Mouse (Mus musculus) hindbrain, postnatal 0 days (tissue): ENCODE measurements around the gene Gm37240. TPM values are rescaled to one million over a fixed set of nuclear protein-coding genes. Genes with fewer than 3 reads are reported as not detected.

Experiments
- ATAC-seq: fragments of 200-750 bp; cut with Nextera tagmentation; 2 replicates; pipeline ENCODE4 v1.8.0; 2017; ENCODE audit warnings: mild to moderate bottlenecking, moderate TSS enrichment, moderate library complexity
- DNase-seq: peaks from one replicate; pipeline ENCODE4 v3.0.0-alpha.2; 2015; ENCODE audit warnings: low spot score
- H3K27ac ChIP-seq: fragments of 300-500 bp; sonication (generic); 2 replicates; pipeline ENCODE4 v1.5.1; 2014; ENCODE audit warnings: mild to moderate bottlenecking
- H3K27me3 ChIP-seq: fragments of 300-500 bp; sonication (generic); 2 replicates; pipeline ENCODE4 v1.6.1; 2014; ENCODE audit warnings: low read length, mixed read lengths; ENCODE audit not compliant: insufficient read depth
- H3K36me3 ChIP-seq: fragments of 300-500 bp; sonication (generic); 2 replicates; pipeline ENCODE4 v1.6.1; 2014; ENCODE audit warnings: low read length, mixed read lengths; ENCODE audit not compliant: insufficient read depth
- H3K4me1 ChIP-seq: fragments of 300-500 bp; sonication (generic); 2 replicates; pipeline ENCODE4 v1.6.1; 2014; ENCODE audit warnings: antibody characterized with exemption, low read length, mixed read lengths; ENCODE audit not compliant: insufficient read depth
- H3K4me2 ChIP-seq: fragments of 300-500 bp; sonication (generic); 2 replicates; pipeline ENCODE4 v1.6.1; 2014; ENCODE audit warnings: low read depth, mild to moderate bottlenecking, low read length, moderate library complexity, mixed read lengths
- H3K4me3 ChIP-seq: fragments of 300-500 bp; sonication (generic); 2 replicates; pipeline ENCODE4 v1.5.1; 2014; ENCODE audit warnings: low read length
- H3K9ac ChIP-seq: fragments of 300-500 bp; sonication (generic); replicated peaks from 2 replicates; pipeline ENCODE4 v1.6.1; 2014; ENCODE audit warnings: mild to moderate bottlenecking, low read length, moderate library complexity, mixed read lengths
- H3K9me3 ChIP-seq: fragments of 300-500 bp; sonication (generic); 2 replicates; pipeline ENCODE4 v1.6.1; 2016; ENCODE audit warnings: low read length, mixed read lengths
- CTCF ChIP-seq: IDR thresholded peaks from 2 replicates; pipeline ENCODE4 v1.5.1; 2016; ENCODE audit warnings: antibody characterized with exemption, control low read depth, low read depth
- WGBS: fragments of 180-500 bp; shearing (Covaris S2); extraction: QIAGEN DNeasy Blood & Tissue Kit; methylation state at CpG from one replicate; pipeline ENCODE4 v1.1.7; 2014; 5-methylcytosine and 5-hydroxymethylcytosine counted together
- polyA plus RNA-seq: library from polyadenylated mRNA; unstranded; fragments of >200 nt; fragmentation: Nextera tagmentation; extraction: Ambion mirVana; gene quantifications from 2 replicates; pipeline ENCODE4 v1.2.1, GENCODE M21; 2015
- total RNA-seq: library from RNA; depleted of rRNA; stranded (reverse); fragments of >200 nt; gene quantifications from 2 replicates; pipeline ENCODE4 v1.2.3, GENCODE M21; 2014; rRNA removed

Gene Gm37240
- 0.14 TPM in 1 of 2 replicates, not detected in the other for total RNA-seq
- 1.00 and 1.5 TPM in 2 replicates for polyA plus RNA-seq

- Histone ChIP-seq H3K27ac (no peak within 1 kb of the TSS), H3K4me1 (no peaks in the 10 kb centered on the region), H3K36me3 (no peaks in the 10 kb centered on the region), H3K4me3 (peak within 1 kb of the TSS; percentile 57), H3K9ac (peak within 1 kb of the TSS; percentile 40; the same call in 1 of the 2 replicates), H3K27me3 (0 out of 2 replicates have a peak, but pooled peaks cover 3% of the 10 kb centered on the region), H3K4me2 (peak within 1 kb of the TSS; percentile 98), H3K9me3 (no peaks in the 10 kb centered on the region)
- DNase-seq (peak; percentile 69), ATAC-seq (peak; percentile 81)
- under 1% methylated on average over 47 of the region's 48 CpGs for WGBS
- TF ChIP-seq CTCF, result no peak
These were observed at the start of gene Gm37240, which contains the start of gene Glt28d2 for GRCm38 (mm10) chr3:85887239-85887827. Gene Gm37240, minus strand, starts transcription at chr3:85887518. Gene Glt28d2, minus strand, starts transcription at chr3:85887516.

- H3K4me2 ChIP-seq, result no peak overlapping the region
These were observed 46.3 kb upstream of the Gm37240 start for GRCm38 (mm10) chr3:85933586-85933985.

GRCm38 (mm10) chr3:85931859-85932258, 44.5 kb upstream of the Gm37240 start:
- Histone ChIP-seq H3K4me1 (no peaks in the 10 kb centered on the region), H3K4me2 (no peak overlapping the region), H3K27me3 (no peaks in the 10 kb centered on the region), H3K9me3 (no peaks in the 10 kb centered on the region), H3K9ac (no peak overlapping the region), H3K4me3 (no peak overlapping the region), H3K27ac (no peak overlapping the region), H3K36me3 (no peaks in the 10 kb centered on the region)
- WGBS, result 85% methylated on average over 6 of the region's 6 CpGs
- DNase-seq (no peak), ATAC-seq (no peak)
- no peak for TF ChIP-seq CTCF

More at GRCm38 (mm10) chr3:85933586-85933985, 46.3 kb upstream of the Gm37240 start:
- no peaks in the 10 kb centered on the region for H3K4me1 ChIP-seq
- H3K9ac ChIP-seq, result no peak overlapping the region
- H3K36me3 ChIP-seq, result no peaks in the 10 kb centered on the region
- 85% methylated on average over 5 of the region's 5 CpGs for WGBS
- ATAC-seq, result no peak
- no peak for DNase-seq
- H3K9me3 ChIP-seq, result no peaks in the 10 kb centered on the region
- no peak overlapping the region for H3K27ac ChIP-seq
- H3K27me3 ChIP-seq, result no peaks in the 10 kb centered on the region
- H3K4me3 ChIP-seq, result no peak overlapping the region
- TF ChIP-seq CTCF, result no peak

DNA sequence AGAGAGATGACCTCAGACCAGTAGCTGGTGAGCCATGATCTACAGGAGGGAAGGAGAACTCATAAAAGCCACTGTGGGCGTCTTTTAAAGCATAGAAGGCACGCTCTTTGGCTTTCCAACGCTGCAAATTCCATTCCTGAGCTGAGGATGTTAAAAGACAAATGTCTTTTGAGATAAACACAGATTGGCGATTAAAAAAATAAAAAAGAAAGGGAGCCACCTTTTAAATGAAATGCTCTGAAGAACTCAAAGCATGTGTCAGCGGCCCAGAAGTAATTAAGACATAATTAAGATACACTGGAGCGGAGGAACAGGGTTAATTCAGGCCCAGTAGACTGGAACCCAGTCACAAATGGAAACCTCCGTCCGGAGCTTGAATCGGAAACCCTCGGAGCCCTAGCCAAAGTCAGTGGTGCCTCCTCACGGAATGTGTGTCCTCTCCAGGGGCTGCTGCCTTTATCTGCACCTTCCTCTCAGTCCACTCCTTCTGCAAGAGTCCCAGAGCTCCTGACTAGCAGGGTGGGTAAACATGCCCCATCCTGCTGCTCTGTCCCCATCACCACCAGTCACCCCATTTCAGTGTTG, 43.4 kb upstream of the Gm37240 start:
- no peak for TF ChIP-seq CTCF
- no peak overlapping the region for H3K4me2 ChIP-seq
- WGBS, result 34% methylated on average over 11 of the region's 11 CpGs
- no peak for ATAC-seq
- no peaks in the 10 kb centered on the region for H3K4me1 ChIP-seq
- no peaks in the 10 kb centered on the region for H3K9me3 ChIP-seq
- no peak for DNase-seq
- H3K9ac ChIP-seq, result no peak overlapping the region
- H3K27me3 ChIP-seq, result no peaks in the 10 kb centered on the region
- H3K36me3 ChIP-seq, result no peaks in the 10 kb centered on the region
- no peak overlapping the region for H3K4me3 ChIP-seq
- H3K27ac ChIP-seq, result no peak overlapping the region

GRCm38 (mm10) chr3:85929711-85930110, 42.4 kb upstream of the Gm37240 start:
- no peak overlapping the region for H3K27ac ChIP-seq
- TF ChIP-seq CTCF, result no peak
- 81% methylated on average over 5 of the region's 5 CpGs for WGBS
- H3K4me3 ChIP-seq, result no peak overlapping the region
- DNase-seq, result no peak
- H3K9me3 ChIP-seq, result no peaks in the 10 kb centered on the region
- no peak overlapping the region for H3K9ac ChIP-seq
- H3K27me3 ChIP-seq, result no peaks in the 10 kb centered on the region
- H3K4me2 ChIP-seq, result no peak overlapping the region
- no peaks in the 10 kb centered on the region for H3K36me3 ChIP-seq
- ATAC-seq, result no peak
- no peaks in the 10 kb centered on the region for H3K4me1 ChIP-seq

- no peaks in the 10 kb centered on the region for H3K9me3 ChIP-seq
- 0 out of 2 replicates have a peak overlapping the region, but pooled peaks have one; percentile 26 for H3K27ac ChIP-seq
- no peak for TF ChIP-seq CTCF
- H3K4me3 ChIP-seq, result no peak overlapping the region
- H3K36me3 ChIP-seq, result no peaks in the 10 kb centered on the region
- no peak overlapping the region for H3K4me2 ChIP-seq
- WGBS, result 72% methylated on average over 5 of the region's 5 CpGs
- DNase-seq (peak; percentile 50), ATAC-seq (peak; percentile 84)
- H3K4me1 ChIP-seq, result no peaks in the 10 kb centered on the region
- no peak overlapping the region for H3K9ac ChIP-seq
- no peaks in the 10 kb centered on the region for H3K27me3 ChIP-seq
These were observed 40.9 kb upstream of the Gm37240 start for GRCm38 (mm10) chr3:85928140-85928611.

DNA sequence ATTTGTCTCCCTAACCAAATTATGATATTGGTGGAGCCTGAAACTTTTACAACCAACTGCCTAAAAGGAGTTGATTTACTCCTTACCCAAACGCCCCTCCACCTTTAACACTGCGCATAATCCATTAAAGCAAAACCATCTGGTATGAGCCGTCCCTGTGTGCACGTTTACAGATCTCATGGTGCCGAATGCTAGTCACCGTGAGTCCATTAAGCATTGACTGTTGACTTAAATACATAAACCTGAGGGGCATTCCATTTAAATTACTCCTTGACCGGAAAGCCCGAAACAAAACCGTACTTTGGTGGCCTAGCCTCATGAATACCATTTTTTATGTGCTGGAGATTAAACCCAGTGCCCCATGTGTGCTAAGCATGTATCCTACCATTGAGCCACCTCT, 40.0 kb upstream of the Gm37240 start:
- Histone ChIP-seq H3K4me3 (no peak overlapping the region), H3K4me2 (no peak overlapping the region), H3K36me3 (no peaks in the 10 kb centered on the region), H3K4me1 (no peaks in the 10 kb centered on the region), H3K27me3 (no peaks in the 10 kb centered on the region), H3K27ac (no peak overlapping the region), H3K9ac (no peak overlapping the region), H3K9me3 (no peaks in the 10 kb centered on the region)
- DNase-seq, result no peak
- TF ChIP-seq CTCF, result no peak
- ATAC-seq, result no peak
- WGBS, result 83% methylated on average over 9 of the region's 9 CpGs
